In the genomic region with DNA sequence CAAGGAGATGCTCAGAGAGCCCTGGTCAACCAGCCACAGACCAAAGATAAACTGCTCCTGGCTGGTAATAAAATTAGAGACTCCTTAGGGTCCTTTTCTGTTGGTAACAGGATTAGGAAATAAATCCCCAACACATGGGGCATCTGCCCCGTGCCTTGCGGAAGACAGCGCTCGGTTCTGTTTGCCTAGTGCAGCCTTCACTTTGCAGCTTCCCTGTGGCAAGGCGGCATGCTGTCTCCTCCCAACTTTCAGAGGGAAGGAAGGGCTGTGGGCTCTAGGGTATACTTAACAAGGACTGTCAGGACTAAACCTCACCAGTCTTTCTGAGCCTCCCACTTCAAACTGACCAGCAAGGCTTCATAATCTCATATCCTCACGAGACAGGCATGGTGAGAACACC, we compare ENCODE assay signal across 14 mouse cellular contexts.
DNase-seq lines count a peak whose midpoint lies in the region; ATAC-seq lines count a peak whose summit lies in the region.
"Had no signal": no experiment of that assay in that cellular context is flagged by ENCODE, and none has a peak within 500 bp of the region (broad histone marks: within the 10 kb centered on the region; RNA-seq: fewer than 3 reads in every experiment).

No protein-coding gene starts in this region.

- H3K4me1 ChIP-seq in kidney, embryonic 15.5 days, result peaks cover 19% of the 10 kb centered on the region
- peaks cover 19% of the 10 kb centered on the region for H3K4me1 ChIP-seq in kidney, embryonic 16.5 days (ENCODE audit: insufficient read depth, low read length)
- peaks cover 14% of the 10 kb centered on the region; the same call in 1 of the 2 replicates for H3K4me1 ChIP-seq in neural tube, embryonic 14.5 days (ENCODE audit: control insufficient read depth, insufficient read depth, low read length)
- H3K4me1 ChIP-seq in stomach, embryonic 16.5 days (ENCODE audit: control insufficient read depth, insufficient read depth, low read length), result peaks cover 20% of the 10 kb centered on the region
- peaks cover 22% of the 10 kb centered on the region for H3K4me1 ChIP-seq in hindbrain, embryonic 12.5 days

- DNase-seq in heart, adult 11 months, result peak; percentile 91
- DNase-seq in heart, postnatal 36 days, result no peak
- DNase-seq in neural tube, embryonic 10.5 days (ENCODE audit: extremely low spot score, low spot score), result no peak

- H3K4me3 ChIP-seq in kidney, embryonic 15.5 days (replicated peaks), result no peak overlapping the region
- no peak overlapping the region for H3K4me3 ChIP-seq in kidney, embryonic 16.5 days (ENCODE audit: low read length)
- no peak overlapping the region for H3K4me3 ChIP-seq in neural tube, embryonic 14.5 days (ENCODE audit: low read depth, low read length)
- H3K4me3 ChIP-seq in stomach, embryonic 16.5 days (replicated peaks; ENCODE audit: low read length), result no peak overlapping the region
- H3K4me3 ChIP-seq in hindbrain, embryonic 12.5 days, result no peak overlapping the region
- H3K4me3 ChIP-seq: forebrain, embryonic 15.5 days; hindbrain, embryonic 13.5 days; limb, embryonic 10.5 days; limb, embryonic 15.5 days; liver, embryonic 13.5 days; neural tube, embryonic 15.5 days had no signal

- H3K4me2 ChIP-seq in kidney, embryonic 15.5 days, result no peak overlapping the region
- H3K4me2 ChIP-seq in kidney, embryonic 16.5 days (replicated peaks; ENCODE audit: low read depth, low read length), result no peak overlapping the region
- H3K4me2 ChIP-seq in neural tube, embryonic 14.5 days (ENCODE audit: low read depth, low read length), result no peak overlapping the region
- no peak overlapping the region for H3K4me2 ChIP-seq in stomach, embryonic 16.5 days (ENCODE audit: low read depth, low read length)
- H3K4me2 ChIP-seq in hindbrain, embryonic 12.5 days (replicated peaks), result no peak overlapping the region
- H3K4me2 ChIP-seq: limb, embryonic 15.5 days; liver, embryonic 13.5 days had no signal

- 54% methylated on average over 6 of the region's 6 CpGs for WGBS in kidney, embryonic 15.5 days
- WGBS in kidney, embryonic 16.5 days, result 59% methylated on average over 6 of the region's 6 CpGs
- 47% methylated on average over 6 of the region's 6 CpGs for WGBS in neural tube, embryonic 14.5 days
- WGBS in stomach, embryonic 16.5 days, result 55% methylated on average over 6 of the region's 6 CpGs
- 68% methylated on average over 6 of the region's 6 CpGs for WGBS in hindbrain, embryonic 12.5 days

- ATAC-seq in kidney, embryonic 15.5 days (replicated peaks; ENCODE audit: low FRiP score), result no peak
- no peak for ATAC-seq in kidney, embryonic 16.5 days (ENCODE audit: low FRiP score, low TSS enrichment)
- peak; percentile 3; the same call in 1 of the 2 replicates for ATAC-seq in neural tube, embryonic 14.5 days (ENCODE audit: low read depth)
- no peak for ATAC-seq in stomach, embryonic 16.5 days (ENCODE audit: insufficient read depth, low FRiP score)
- no peak for ATAC-seq in hindbrain, embryonic 12.5 days (ENCODE audit: low FRiP score)

- H3K9ac ChIP-seq in kidney, embryonic 15.5 days, result no peak overlapping the region
- H3K9ac ChIP-seq in kidney, embryonic 16.5 days (replicated peaks; ENCODE audit: low read length), result no peak overlapping the region
- H3K9ac ChIP-seq in neural tube, embryonic 14.5 days (replicated peaks; ENCODE audit: low read depth, low read length), result no peak overlapping the region
- H3K9ac ChIP-seq in stomach, embryonic 16.5 days (ENCODE audit: low read length), result no peak overlapping the region
- H3K9ac ChIP-seq in hindbrain, embryonic 12.5 days, result no peak overlapping the region
- H3K9ac ChIP-seq: forebrain, embryonic 15.5 days; hindbrain, embryonic 13.5 days; limb, embryonic 15.5 days; liver, embryonic 13.5 days; neural tube, embryonic 15.5 days had no signal

- intact Hi-C loops in heart, postnatal 36 days (cut with DNase I), result loop anchor here (1.0 to 10.0 kb wide), 6 partner anchors 93 to 380 kb away; no protein-coding TSS in a partner anchor

- no peaks in the 10 kb centered on the region for H3K36me3 ChIP-seq in kidney, embryonic 15.5 days
- H3K36me3 ChIP-seq in kidney, embryonic 16.5 days (ENCODE audit: insufficient read depth, low read length), result no peaks in the 10 kb centered on the region
- H3K36me3 ChIP-seq in neural tube, embryonic 14.5 days (ENCODE audit: control insufficient read depth, insufficient read depth, low read length), result no peaks in the 10 kb centered on the region
- H3K36me3 ChIP-seq in stomach, embryonic 16.5 days (ENCODE audit: control insufficient read depth, insufficient read depth, low read length), result no peaks in the 10 kb centered on the region
- no peaks in the 10 kb centered on the region for H3K36me3 ChIP-seq in hindbrain, embryonic 12.5 days
- H3K36me3 ChIP-seq: forebrain, embryonic 15.5 days; hindbrain, embryonic 13.5 days; limb, embryonic 10.5 days; limb, embryonic 15.5 days; liver, embryonic 13.5 days; neural tube, embryonic 15.5 days had no signal

- H3K27ac ChIP-seq in kidney, embryonic 15.5 days, result 0 out of 2 replicates have a peak overlapping the region, but pooled peaks have one; percentile 16
- H3K27ac ChIP-seq in kidney, embryonic 16.5 days (ENCODE audit: low read length), result no peak overlapping the region
- H3K27ac ChIP-seq in neural tube, embryonic 14.5 days (ENCODE audit: low read depth, low read length), result no peak overlapping the region
- H3K27ac ChIP-seq in stomach, embryonic 16.5 days (ENCODE audit: low read length), result 0 out of 2 replicates have a peak overlapping the region, but pooled peaks have one; percentile 1
- H3K27ac ChIP-seq in hindbrain, embryonic 12.5 days, result no peak overlapping the region
- H3K27ac ChIP-seq: forebrain, embryonic 15.5 days; limb, embryonic 10.5 days; limb, embryonic 15.5 days; liver, embryonic 13.5 days; neural tube, embryonic 15.5 days had no signal

- no peaks in the 10 kb centered on the region for H3K27me3 ChIP-seq in kidney, embryonic 15.5 days
- no peaks in the 10 kb centered on the region for H3K27me3 ChIP-seq in kidney, embryonic 16.5 days (ENCODE audit: insufficient read depth, low read length)
- no peaks in the 10 kb centered on the region for H3K27me3 ChIP-seq in neural tube, embryonic 14.5 days (ENCODE audit: control insufficient read depth, insufficient read depth, low read length)
- H3K27me3 ChIP-seq in stomach, embryonic 16.5 days (ENCODE audit: control insufficient read depth, insufficient read depth, low read length), result no peaks in the 10 kb centered on the region
- no peaks in the 10 kb centered on the region for H3K27me3 ChIP-seq in hindbrain, embryonic 12.5 days
- H3K27me3 ChIP-seq: forebrain, embryonic 15.5 days; hindbrain, embryonic 13.5 days; limb, embryonic 15.5 days; liver, embryonic 13.5 days; neural tube, embryonic 15.5 days had no signal

- H3K9me3 ChIP-seq in kidney, embryonic 15.5 days (replicated peaks), result no peaks in the 10 kb centered on the region
- no peaks in the 10 kb centered on the region for H3K9me3 ChIP-seq in kidney, embryonic 16.5 days (ENCODE audit: low read length)
- no peaks in the 10 kb centered on the region for H3K9me3 ChIP-seq in neural tube, embryonic 14.5 days (ENCODE audit: control insufficient read depth, low read length)
- H3K9me3 ChIP-seq in stomach, embryonic 16.5 days (replicated peaks; ENCODE audit: control insufficient read depth, low read length), result no peaks in the 10 kb centered on the region
- no peaks in the 10 kb centered on the region for H3K9me3 ChIP-seq in hindbrain, embryonic 12.5 days (replicated peaks)
- H3K9me3 ChIP-seq: forebrain, embryonic 15.5 days; hindbrain, embryonic 13.5 days; limb, embryonic 10.5 days; limb, embryonic 15.5 days; liver, embryonic 13.5 days; neural tube, embryonic 15.5 days had no signal

Comparison
In these comparisons a context has a peak if more than half of its experiments do, and no peak if none do; other contexts are left out.
1. H3K27ac ChIP-seq: peak in kidney, embryonic 15.5 days (single experiment) and stomach, embryonic 16.5 days (single experiment); none in kidney, embryonic 16.5 days (single experiment), neural tube, embryonic 14.5 days (single experiment) and hindbrain, embryonic 12.5 days (single experiment).